Comparison of ENCODE assay signal across 9 mouse cellular contexts in the genomic region with DNA sequence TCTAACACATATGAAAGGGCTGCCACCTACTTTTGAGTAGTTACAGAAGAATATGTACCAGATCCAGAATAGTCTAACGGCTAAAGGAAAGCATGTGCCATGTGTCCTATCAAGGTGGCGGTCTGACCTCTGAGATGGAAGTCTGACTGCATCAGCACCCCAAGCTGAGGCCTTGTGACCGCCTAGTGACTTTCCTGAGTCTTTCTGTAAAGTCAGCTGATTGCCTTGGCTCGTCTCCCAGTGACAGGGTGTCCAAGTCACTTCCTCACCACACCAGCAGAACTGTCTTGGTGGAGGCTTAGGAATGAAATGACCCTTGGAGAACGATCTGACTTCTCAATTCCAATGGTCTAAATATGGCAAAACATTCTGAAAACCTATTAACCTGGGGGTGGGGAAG.
DNase-seq lines count a peak whose midpoint lies in the region; ATAC-seq and TF ChIP-seq lines count a peak whose summit lies in the region.
"Had no signal": no experiment of that assay in that cellular context is flagged by ENCODE, and none has a peak within 500 bp of the region (broad histone marks: within the 10 kb centered on the region; RNA-seq: fewer than 3 reads in every experiment).

No protein-coding gene starts in this region.

- TF ChIP-seq CTCF in gastrocnemius, adult 2 months (IDR thresholded peaks at IDR 0.05) = no peak

- H3K36me3 ChIP-seq in kidney, embryonic 16.5 days (ENCODE audit: insufficient read depth, low read length) = 0 out of 2 replicates have a peak, but pooled peaks cover 3% of the 10 kb centered on the region
- no peaks in the 10 kb centered on the region for H3K36me3 ChIP-seq in midbrain, embryonic 13.5 days
- H3K36me3 ChIP-seq in hindbrain, embryonic 11.5 days (ENCODE audit: control insufficient read depth, insufficient read depth, low read length) = no peaks in the 10 kb centered on the region
- peaks cover 3% of the 10 kb centered on the region for H3K36me3 ChIP-seq in embryonic facial prominence, embryonic 10.5 days (replicated peaks)
- H3K36me3 ChIP-seq: neural tube, embryonic 15.5 days had no signal

- WGBS in kidney, embryonic 16.5 days = 77% methylated on average over 5 of the region's 5 CpGs
- WGBS in midbrain, embryonic 13.5 days = 90% methylated on average over 5 of the region's 5 CpGs
- WGBS in hindbrain, embryonic 11.5 days = 83% methylated on average over 5 of the region's 5 CpGs
- 83% methylated on average over 5 of the region's 5 CpGs for WGBS in embryonic facial prominence, embryonic 10.5 days

- intact Hi-C loops in gastrocnemius, adult 2 months (cut with DNase I) = no loop called here

- DNase-seq in kidney, adult 18-20 months = peak; percentile 81
- peak; percentile 24 for DNase-seq in NIH3T3 (ENCODE audit: low read depth)
- DNase-seq in gastrocnemius, adult 2 months = peak; percentile 71
- DNase-seq in kidney, postnatal 36 days = peak; percentile 92 to 93
- DNase-seq in hindbrain, embryonic 11.5 days (ENCODE audit: low spot score) = no peak
- no peak for DNase-seq in embryonic facial prominence, embryonic 10.5 days (ENCODE audit: low spot score)

- no peak overlapping the region for H3K27ac ChIP-seq in kidney, embryonic 16.5 days (ENCODE audit: low read length)
- peak overlapping the region; percentile 35; the same call in 1 of the 2 replicates for H3K27ac ChIP-seq in gastrocnemius, adult 2 months
- H3K27ac ChIP-seq in midbrain, embryonic 13.5 days = no peak overlapping the region
- no peak overlapping the region for H3K27ac ChIP-seq in hindbrain, embryonic 11.5 days (ENCODE audit: low read depth, low read length)
- no peak overlapping the region for H3K27ac ChIP-seq in embryonic facial prominence, embryonic 10.5 days (replicated peaks)
- H3K27ac ChIP-seq: neural tube, embryonic 15.5 days had no signal

- H3K9ac ChIP-seq in kidney, embryonic 16.5 days (replicated peaks; ENCODE audit: low read length) = no peak overlapping the region
- no peak overlapping the region for H3K9ac ChIP-seq in midbrain, embryonic 13.5 days (replicated peaks)
- H3K9ac ChIP-seq in hindbrain, embryonic 11.5 days (ENCODE audit: low read depth, low read length) = no peak overlapping the region
- H3K9ac ChIP-seq: neural tube, embryonic 15.5 days had no signal

- no peak overlapping the region for H3K4me3 ChIP-seq in kidney, embryonic 16.5 days (ENCODE audit: low read length)
- H3K4me3 ChIP-seq in gastrocnemius, adult 2 months = no peak overlapping the region
- no peak overlapping the region for H3K4me3 ChIP-seq in midbrain, embryonic 13.5 days (replicated peaks)
- no peak overlapping the region for H3K4me3 ChIP-seq in hindbrain, embryonic 11.5 days (ENCODE audit: low read depth, low read length)
- no peak overlapping the region for H3K4me3 ChIP-seq in embryonic facial prominence, embryonic 10.5 days
- H3K4me3 ChIP-seq: neural tube, embryonic 15.5 days had no signal

- H3K4me2 ChIP-seq in kidney, embryonic 16.5 days (replicated peaks; ENCODE audit: low read depth, low read length) = no peak overlapping the region
- H3K4me2 ChIP-seq in midbrain, embryonic 13.5 days (replicated peaks) = no peak overlapping the region
- H3K4me2 ChIP-seq in hindbrain, embryonic 11.5 days (replicated peaks; ENCODE audit: low read depth, low read length) = no peak overlapping the region
- H3K4me2 ChIP-seq: neural tube, embryonic 15.5 days had no signal

- no peaks in the 10 kb centered on the region for H3K27me3 ChIP-seq in kidney, embryonic 16.5 days (ENCODE audit: insufficient read depth, low read length)
- H3K27me3 ChIP-seq in midbrain, embryonic 13.5 days = no peaks in the 10 kb centered on the region
- H3K27me3 ChIP-seq in hindbrain, embryonic 11.5 days (ENCODE audit: control insufficient read depth, insufficient read depth, low read length) = no peaks in the 10 kb centered on the region
- H3K27me3 ChIP-seq in embryonic facial prominence, embryonic 10.5 days (replicated peaks; ENCODE audit: low read depth, poor library complexity, severe bottlenecking) = no peaks in the 10 kb centered on the region
- H3K27me3 ChIP-seq: neural tube, embryonic 15.5 days had no signal

- no peaks in the 10 kb centered on the region for H3K9me3 ChIP-seq in kidney, embryonic 16.5 days (ENCODE audit: low read length)
- no peaks in the 10 kb centered on the region for H3K9me3 ChIP-seq in midbrain, embryonic 13.5 days
- no peaks in the 10 kb centered on the region for H3K9me3 ChIP-seq in hindbrain, embryonic 11.5 days (ENCODE audit: control insufficient read depth, low read length)
- peaks cover 3% of the 10 kb centered on the region; the same call in 1 of the 2 replicates for H3K9me3 ChIP-seq in embryonic facial prominence, embryonic 10.5 days
- H3K9me3 ChIP-seq: neural tube, embryonic 15.5 days had no signal

- ATAC-seq in kidney, embryonic 16.5 days (ENCODE audit: low FRiP score, low TSS enrichment) = no peak
- ATAC-seq in midbrain, embryonic 13.5 days = no peak
- no peak for ATAC-seq in hindbrain, embryonic 11.5 days (ENCODE audit: low FRiP score)

- no peaks in the 10 kb centered on the region for H3K4me1 ChIP-seq in kidney, embryonic 16.5 days (ENCODE audit: insufficient read depth, low read length)
- H3K4me1 ChIP-seq in midbrain, embryonic 13.5 days (replicated peaks) = no peaks in the 10 kb centered on the region
- no peaks in the 10 kb centered on the region for H3K4me1 ChIP-seq in hindbrain, embryonic 11.5 days (replicated peaks; ENCODE audit: control insufficient read depth, insufficient read depth, low read length)
- peaks cover 5% of the 10 kb centered on the region; the same call in 1 of the 2 replicates for H3K4me1 ChIP-seq in embryonic facial prominence, embryonic 10.5 days
- H3K4me1 ChIP-seq: neural tube, embryonic 15.5 days had no signal

Comparison
In these comparisons a context has a peak if more than half of its experiments do, and no peak if none do; other contexts are left out.
1. DNase-seq: peak in kidney, adult 18-20 months (single experiment), NIH3T3 (single experiment), gastrocnemius, adult 2 months (single experiment) and kidney, postnatal 36 days (2 of 2); none in hindbrain, embryonic 11.5 days (single experiment) and embryonic facial prominence, embryonic 10.5 days (single experiment).